ENCODE assay signal across 8 mouse cellular contexts in genomic region chr2:43902403-43902973, GRCm38 (mm10).
A peak's percentile ranks its signal among the peaks of the same experiment; 100 is the strongest.
DNase-seq lines count a peak whose midpoint lies in the region; ATAC-seq lines count a peak whose summit lies in the region.

No protein-coding gene starts in this region.

- peak; percentile 94 for ATAC-seq in megakaryocyte-erythroid progenitor cell, adult 5-6 weeks (replicated peaks; ENCODE audit: low FRiP score, low TSS enrichment, poor library complexity, severe bottlenecking)

- DNase-seq in T-cell, adult 2 months (ENCODE audit: low spot score), result peak; percentile 66
- DNase-seq in cerebellum, postnatal 14 days, result peak; percentile 87 to 89
- peak; percentile 73 for DNase-seq in gastrocnemius, adult 18-20 months (ENCODE audit: low spot score)
- peak; percentile 44 for DNase-seq in hindlimb bud, embryonic 11.5 days (ENCODE audit: extremely low spot score, low read depth, low spot score)
- peak; percentile 71 for DNase-seq in left cerebral cortex, adult 11 months (ENCODE audit: low spot score)
- peak; percentile 73 for DNase-seq in right cerebral cortex, postnatal 25 days
- peak; percentile 76 for DNase-seq in urinary bladder, postnatal 25 days (ENCODE audit: low spot score)

Comparison
In these comparisons a context has a peak if more than half of its experiments do, and no peak if none do; other contexts are left out.
1. Peak in every context shown above with its lines: DNase-seq and ATAC-seq.